Mouse (Mus musculus): Measurements from ENCODE around the gene Bmper. TPM values are rescaled to one million over a fixed set of nuclear protein-coding genes. Genes with fewer than 3 reads are reported as not detected.

Gene Bmper
- total RNA-seq, 2 experiments from 2014 or later = 4.8 to 6.6 TPM

DNA sequence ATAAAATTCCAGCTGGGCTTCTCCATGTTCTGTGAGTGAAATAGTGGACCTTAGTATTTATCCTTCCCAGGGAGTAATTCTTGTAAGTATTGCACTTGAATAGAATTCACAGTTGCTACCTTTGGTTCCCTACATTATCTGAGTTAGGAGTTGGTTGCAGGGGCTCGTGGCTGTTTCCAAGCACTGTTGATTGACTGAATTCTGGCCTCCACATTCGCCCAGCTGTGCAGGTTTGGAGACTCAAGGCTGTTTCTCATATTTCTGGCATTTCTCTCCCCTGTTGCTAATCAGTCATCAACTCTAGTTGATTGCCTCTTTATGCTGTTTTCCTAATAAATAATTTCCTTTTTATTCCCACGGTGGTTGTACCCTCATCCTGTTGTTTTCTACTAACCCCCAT lies 167.2 kb downstream of the Bmper start:
- DNase-seq (ENCODE audit: extremely low spot score in 1 of 2, low spot score in 2 of 2) = no peak
- intact Hi-C loops (cut with DNase I) = no loop called here

DNA sequence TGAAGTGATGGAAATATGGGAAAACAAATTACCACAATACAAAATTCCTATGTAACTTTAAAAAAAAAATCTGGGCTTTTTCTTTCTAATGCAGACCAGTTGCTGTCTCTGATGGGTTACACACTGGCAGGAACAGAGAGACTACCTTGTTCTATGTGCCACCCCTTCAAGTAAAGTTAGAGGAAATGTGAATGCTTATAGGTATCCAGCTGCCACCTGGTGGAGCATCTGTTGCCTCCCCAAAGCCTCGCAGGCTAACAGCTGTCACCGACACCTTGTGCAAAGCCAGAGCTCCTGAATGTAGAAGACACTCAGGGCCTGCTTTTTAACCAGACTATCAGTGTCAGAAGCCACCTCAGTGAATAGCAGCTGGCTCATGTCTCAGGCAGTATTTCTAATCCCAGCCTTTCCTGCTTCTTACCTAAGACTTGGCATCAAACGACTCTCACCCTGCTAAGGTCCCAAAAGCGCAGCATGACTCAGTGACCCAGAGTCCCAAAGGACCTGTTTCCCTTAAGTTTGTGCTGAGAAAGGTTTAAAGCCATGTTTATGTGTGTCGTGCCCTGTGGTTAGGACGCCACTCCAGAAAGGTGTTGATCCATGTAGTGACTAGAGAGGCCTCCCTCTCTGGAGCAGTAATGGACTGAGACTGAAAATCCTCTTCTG lies 171.9 kb downstream of the Bmper start:
- no peak for DNase-seq (ENCODE audit: extremely low spot score in 1 of 2, low spot score in 2 of 2)
- intact Hi-C loops (cut with DNase I) = no loop called here

DNA sequence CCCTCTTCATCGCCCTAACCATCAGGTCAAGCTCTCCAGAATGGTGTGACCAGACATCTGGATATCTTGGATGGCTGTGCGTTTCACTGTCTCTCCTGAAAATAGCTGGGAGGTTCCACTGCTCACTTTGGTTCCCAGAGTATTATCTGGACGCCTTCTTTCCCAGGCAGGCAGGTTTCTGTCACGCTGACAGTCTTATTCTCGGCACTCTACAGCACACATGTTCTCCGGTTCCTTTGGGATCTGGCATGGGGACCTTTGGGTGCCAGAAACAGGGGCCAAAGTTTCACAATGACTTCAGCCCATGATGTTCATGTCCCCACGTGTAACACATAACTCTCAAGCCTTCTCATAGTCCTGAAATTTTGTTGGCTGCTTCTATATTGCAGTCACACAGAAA lies 173.3 kb downstream of the Bmper start:
- intact Hi-C loops (cut with DNase I) = no loop called here
- DNase-seq (ENCODE audit: extremely low spot score in 1 of 2, low spot score in 2 of 2) = no peak

DNA sequence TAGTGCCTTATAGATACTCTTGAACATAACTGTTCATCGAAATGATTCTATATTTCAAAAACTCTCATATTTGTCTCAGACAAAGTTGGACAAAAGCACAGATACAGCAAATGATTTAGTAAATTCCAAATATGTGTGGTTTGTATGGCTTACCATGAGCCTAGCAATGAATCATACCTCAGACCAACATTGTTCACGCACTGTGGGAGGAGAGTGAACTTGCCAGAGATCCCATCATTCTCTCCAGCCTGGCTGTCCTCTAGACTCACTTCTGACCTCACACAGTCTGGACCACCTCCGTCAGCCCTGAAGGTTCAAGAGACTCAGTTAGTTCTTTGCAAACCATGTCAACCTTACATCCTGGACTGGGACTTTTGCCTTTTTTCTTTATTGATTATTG lies 175.0 kb downstream of the Bmper start:
- intact Hi-C loops (cut with DNase I) = no loop called here
- no peak for DNase-seq (ENCODE audit: extremely low spot score in 1 of 2, low spot score in 2 of 2)

DNA sequence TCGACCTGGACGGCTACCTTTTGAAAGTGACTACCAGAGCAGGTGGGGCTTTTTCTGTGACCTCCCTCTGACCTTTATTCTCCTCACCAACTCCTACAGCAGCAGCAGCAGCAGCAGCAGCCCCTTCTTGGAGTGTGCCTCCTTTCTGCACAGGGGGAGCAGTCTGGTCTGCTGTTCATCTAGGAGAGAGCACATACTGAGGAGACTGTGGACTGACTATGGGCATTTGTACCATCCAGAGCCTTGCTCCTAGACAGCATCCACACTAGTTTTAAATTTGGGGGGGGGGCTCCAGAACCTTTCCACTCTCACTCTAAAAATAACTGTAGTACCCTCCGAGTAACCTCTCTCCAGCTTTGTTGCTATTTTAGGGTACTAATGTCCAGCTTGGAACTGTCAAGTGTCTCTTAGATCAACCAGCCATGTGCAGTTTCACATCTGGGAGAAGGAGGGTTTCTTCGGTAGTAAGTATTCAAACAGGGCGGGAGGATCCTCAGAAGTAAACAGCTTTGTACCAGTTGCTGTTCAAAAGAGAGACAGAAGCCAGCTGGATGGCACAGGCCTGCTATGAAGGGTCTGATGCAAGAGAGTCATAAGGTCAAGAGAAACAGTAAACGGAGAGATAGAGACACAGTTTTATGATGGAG lies 176.9 kb downstream of the Bmper start:
- DNase-seq (ENCODE audit: extremely low spot score in 1 of 2, low spot score in 2 of 2) = no peak
- intact Hi-C loops (cut with DNase I) = no loop called here

- DNase-seq (ENCODE audit: extremely low spot score in 1 of 2, low spot score in 2 of 2) = no peak
- intact Hi-C loops (cut with DNase I) = no loop called here
These were observed 184.5 kb downstream of the Bmper start for GRCm38 (mm10) chr9:23407416-23407815.

DNA sequence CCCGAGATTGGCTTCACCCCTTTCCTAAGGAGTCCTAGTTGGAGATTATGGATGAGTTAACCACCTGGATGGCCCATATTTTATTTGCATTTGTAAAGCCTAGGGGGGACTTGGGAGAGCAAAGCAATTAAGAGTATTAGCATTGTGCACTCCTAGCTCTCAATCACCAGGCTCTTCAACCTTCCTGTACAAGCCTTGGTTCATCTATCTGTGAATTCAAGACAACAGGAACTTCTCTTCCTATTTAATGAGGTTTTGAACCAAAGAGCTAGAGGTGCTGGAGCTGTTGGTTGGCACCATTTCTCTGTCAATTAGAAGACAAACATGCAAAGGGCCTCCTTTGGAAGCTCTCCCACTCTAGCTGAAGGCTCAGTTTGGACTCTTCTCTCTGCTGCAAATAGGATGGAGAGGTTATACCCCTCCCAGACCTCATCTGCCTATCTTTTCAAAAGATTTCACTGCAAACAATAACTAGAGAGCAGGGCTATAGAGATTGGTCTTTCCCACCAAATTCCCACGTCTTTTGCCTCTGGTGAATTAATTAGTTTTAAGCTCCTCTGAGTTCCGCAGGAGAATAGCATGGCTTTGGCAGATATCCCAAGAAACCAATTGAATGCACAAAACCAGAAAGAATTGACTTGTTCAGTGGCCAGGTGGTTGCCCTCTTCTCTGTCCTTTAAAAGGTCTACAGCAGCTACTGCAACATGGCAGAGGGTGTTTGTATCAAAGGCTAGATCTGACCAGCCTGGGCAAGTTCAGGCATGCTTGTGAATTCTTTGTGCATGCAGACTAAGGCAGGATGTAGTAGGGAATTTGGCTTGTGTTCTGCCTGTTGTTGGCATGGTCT lies 185.3 kb downstream of the Bmper start:
- intact Hi-C loops (cut with DNase I) = no loop called here
- no peak for DNase-seq (ENCODE audit: extremely low spot score in 1 of 2, low spot score in 2 of 2)

DNA sequence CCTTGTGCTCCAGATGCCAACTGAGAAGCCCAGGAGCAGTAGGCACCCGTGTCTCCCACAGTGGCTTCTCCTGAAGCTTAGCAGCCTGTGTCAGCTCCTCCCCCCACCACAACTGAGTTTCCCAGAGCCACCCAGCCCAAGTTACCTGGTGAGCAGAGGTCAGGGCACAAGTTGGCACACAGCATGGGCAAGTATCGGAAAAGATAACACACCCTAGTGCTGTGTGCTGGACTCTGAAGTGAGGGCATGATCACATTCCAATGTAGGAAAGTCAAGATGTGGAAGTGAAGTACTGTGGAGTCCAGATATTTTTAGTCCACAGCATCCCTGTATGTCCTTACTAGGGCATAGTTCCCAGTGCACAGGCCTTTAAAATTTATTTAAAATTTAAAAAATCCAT lies 187.7 kb downstream of the Bmper start:
- intact Hi-C loops (cut with DNase I) = no loop called here
- no peak for DNase-seq (ENCODE audit: extremely low spot score in 1 of 2, low spot score in 2 of 2)

- DNase-seq (ENCODE audit: extremely low spot score in 1 of 2, low spot score in 2 of 2) = no peak
- intact Hi-C loops (cut with DNase I) = no loop called here
These were observed 190.1 kb downstream of the Bmper start for GRCm38 (mm10) chr9:23412956-23413355.

GRCm38 (mm10) chr9:23419107-23419506 lies 196.2 kb downstream of the Bmper start:
- no peak for DNase-seq (ENCODE audit: extremely low spot score in 1 of 2, low spot score in 2 of 2)
- intact Hi-C loops (cut with DNase I) = no loop called here

DNA sequence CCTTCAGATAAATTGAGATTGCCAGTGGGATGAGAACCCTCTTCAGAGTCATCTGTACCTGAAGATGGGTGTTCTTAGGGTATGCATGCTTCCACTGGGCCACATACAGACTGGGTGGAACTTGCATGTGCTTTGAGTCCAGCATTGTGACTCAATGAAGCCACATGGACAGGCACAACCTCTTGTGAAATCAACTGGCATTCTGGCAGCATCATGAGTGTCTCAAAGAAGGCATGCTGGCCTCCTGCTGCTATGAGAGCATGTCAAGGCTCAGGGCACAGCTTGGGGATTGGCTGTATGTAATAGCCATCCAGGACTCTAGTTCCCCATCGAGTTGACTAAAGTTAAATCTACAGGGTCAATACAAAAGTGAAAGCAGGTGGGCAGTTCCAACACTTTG lies 200.9 kb downstream of the Bmper start:
- intact Hi-C loops (cut with DNase I) = no loop called here
- no peak for DNase-seq (ENCODE audit: extremely low spot score in 1 of 2, low spot score in 2 of 2)

GRCm38 (mm10) chr9:23432631-23433030 lies 209.8 kb downstream of the Bmper start:
- DNase-seq (ENCODE audit: extremely low spot score in 1 of 2, low spot score in 2 of 2) = no peak
- intact Hi-C loops (cut with DNase I) = no loop called here

- intact Hi-C loops (cut with DNase I) = no loop called here
- peak in 1 of 2 experiments; percentile 21 for DNase-seq (ENCODE audit: extremely low spot score in 1 of 2, low spot score in 2 of 2)
These were observed 210.4 kb downstream of the Bmper start for GRCm38 (mm10) chr9:23433238-23433637.

- no peak for DNase-seq (ENCODE audit: extremely low spot score in 1 of 2, low spot score in 2 of 2)
- intact Hi-C loops (cut with DNase I) = no loop called here
These were observed 213.9 kb downstream of the Bmper start for GRCm38 (mm10) chr9:23436751-23437150.

- intact Hi-C loops (cut with DNase I) = no loop called here
- DNase-seq (ENCODE audit: extremely low spot score in 1 of 2, low spot score in 2 of 2) = no peak
These were observed 215.8 kb downstream of the Bmper start for GRCm38 (mm10) chr9:23438662-23439061.

GRCm38 (mm10) chr9:23442168-23442567 lies 219.3 kb downstream of the Bmper start:
- intact Hi-C loops (cut with DNase I) = no loop called here
- no peak for DNase-seq (ENCODE audit: extremely low spot score in 1 of 2, low spot score in 2 of 2)

DNA sequence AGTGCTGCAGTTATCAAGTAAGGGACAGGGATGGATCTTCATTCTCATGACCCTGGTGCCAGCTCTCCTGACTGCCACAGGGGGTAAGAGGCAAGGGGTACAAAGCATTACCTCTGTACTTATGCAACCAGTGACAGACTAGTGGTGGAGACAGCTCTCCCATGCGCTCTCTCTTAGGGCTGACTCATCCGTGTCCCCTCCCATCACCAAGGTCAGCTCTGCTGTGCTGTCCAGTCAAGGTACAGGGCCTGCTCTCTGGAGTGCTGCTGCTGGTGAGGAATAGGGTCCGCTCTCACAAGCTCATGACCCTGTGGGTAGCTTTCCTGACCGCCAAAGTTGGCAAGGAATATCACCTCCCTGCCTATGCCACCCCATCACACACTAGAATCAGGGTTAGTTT lies 222.1 kb downstream of the Bmper start:
- intact Hi-C loops (cut with DNase I) = no loop called here
- DNase-seq (ENCODE audit: extremely low spot score in 1 of 2, low spot score in 2 of 2) = no peak

DNA sequence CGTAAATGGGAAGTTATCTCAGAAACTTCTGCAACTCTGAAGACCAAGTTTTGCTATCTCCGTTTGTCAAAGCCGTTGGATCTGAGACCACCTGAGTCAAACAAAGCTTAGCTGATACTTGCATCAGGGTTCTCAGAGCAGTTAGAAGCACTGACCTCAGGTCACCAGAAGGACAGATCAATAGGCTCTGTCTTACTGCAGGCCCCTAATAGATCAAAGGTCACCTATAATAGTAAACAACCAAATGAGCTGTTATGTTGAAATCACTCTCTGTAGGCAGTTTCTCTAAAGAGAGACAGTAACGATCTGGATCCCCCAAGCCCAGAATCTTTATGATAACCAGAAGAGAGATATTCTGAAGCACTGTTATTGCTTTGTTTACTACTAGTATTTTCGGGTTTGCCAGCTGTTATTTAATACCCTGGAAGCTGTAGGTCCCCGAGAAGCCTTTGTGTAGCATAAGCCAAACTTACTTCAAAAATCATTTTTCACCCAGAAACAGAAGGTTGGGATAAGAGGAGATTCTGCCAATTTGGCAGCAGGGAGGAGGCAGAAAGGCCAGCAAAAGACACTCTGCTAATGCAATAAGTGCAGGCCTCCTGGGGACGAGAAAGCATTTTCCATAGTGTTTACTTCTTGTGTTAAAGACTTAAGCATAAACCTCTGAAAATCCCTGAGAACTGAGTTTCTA lies 224.5 kb downstream of the Bmper start:
- intact Hi-C loops (cut with DNase I) = no loop called here
- DNase-seq (ENCODE audit: extremely low spot score in 1 of 2, low spot score in 2 of 2) = no peak

DNA sequence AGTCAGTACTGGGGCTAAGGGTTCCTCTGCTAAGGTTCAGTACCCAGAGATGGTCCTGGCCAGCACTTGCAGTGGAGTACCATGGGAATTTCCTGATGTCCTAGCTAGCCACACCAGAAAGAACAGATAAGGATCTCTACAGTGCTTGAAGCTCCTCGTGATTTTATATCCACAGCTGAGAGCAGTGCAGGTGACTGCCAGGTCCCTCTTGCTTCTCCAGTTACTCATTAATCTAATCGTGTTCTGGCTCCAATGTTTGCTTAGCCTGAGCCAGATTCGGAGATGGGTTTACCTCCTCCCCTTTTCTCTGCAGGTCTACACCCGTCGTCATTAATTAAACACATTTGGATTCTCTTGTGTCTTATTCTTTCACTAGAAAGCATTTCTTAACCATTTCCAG lies 230.4 kb downstream of the Bmper start:
- DNase-seq (ENCODE audit: extremely low spot score in 1 of 2, low spot score in 2 of 2) = no peak
- intact Hi-C loops (cut with DNase I) = no loop called here
